Mouse (Mus musculus) midbrain, embryonic 12.5 days (tissue): ENCODE data around the gene Fgfr2. TPM values are rescaled to one million over a fixed set of nuclear protein-coding genes. Genes with fewer than 3 reads are reported as not detected.

Experiments
- ATAC-seq: fragments of 200-750 bp; cut with Nextera tagmentation; 2 replicates; pipeline ENCODE4 v1.8.0; 2017; ENCODE audit warnings: low read depth, moderate TSS enrichment, moderate library complexity; ENCODE audit not compliant: low FRiP score
- H3K27ac ChIP-seq: fragments of 300-500 bp; sonication (generic); replicated peaks from 2 replicates; pipeline ENCODE4 v1.5.1; 2016; ENCODE audit warnings: mild to moderate bottlenecking
- H3K27me3 ChIP-seq: fragments of 300-500 bp; sonication (generic); 2 replicates; pipeline ENCODE4 v1.6.1; 2016; ENCODE audit warnings: mild to moderate bottlenecking
- H3K36me3 ChIP-seq: fragments of 300-500 bp; sonication (generic); 2 replicates; pipeline ENCODE4 v1.6.1; 2016
- H3K4me1 ChIP-seq: fragments of 300-500 bp; sonication (generic); 2 replicates; pipeline ENCODE4 v1.6.1; 2016
- H3K4me2 ChIP-seq: fragments of 300-500 bp; sonication (generic); replicated peaks from 2 replicates; pipeline ENCODE4 v1.6.1; 2016; ENCODE audit warnings: mild to moderate bottlenecking, moderate library complexity
- H3K4me3 ChIP-seq: fragments of 300-500 bp; sonication (generic); 2 replicates; pipeline ENCODE4 v1.5.1; 2016; ENCODE audit warnings: mild to moderate bottlenecking
- H3K9ac ChIP-seq: fragments of 300-500 bp; sonication (generic); replicated peaks from 2 replicates; pipeline ENCODE4 v1.6.1; 2016; ENCODE audit warnings: mild to moderate bottlenecking, moderate library complexity
- H3K9me3 ChIP-seq: fragments of 300-500 bp; sonication (generic); 2 replicates; pipeline ENCODE4 v1.6.1; 2016; ENCODE audit warnings: mild to moderate bottlenecking
- WGBS: fragments of 180-500 bp; shearing (Covaris S2); methylation state at CpG from one replicate; pipeline ENCODE4 v1.1.7; 2016; 5-methylcytosine and 5-hydroxymethylcytosine counted together
- polyA plus RNA-seq: library from polyadenylated mRNA; unstranded; fragments of >200 nt; fragmentation: Nextera tagmentation; extraction: Ambion mirVana; gene quantifications from 2 replicates; pipeline ENCODE4 v1.2.1, GENCODE M21; 2016

Fgfr2 gene
- polyA plus RNA-seq, 1 experiment from 2014 or later = 96.5 TPM

DNA sequence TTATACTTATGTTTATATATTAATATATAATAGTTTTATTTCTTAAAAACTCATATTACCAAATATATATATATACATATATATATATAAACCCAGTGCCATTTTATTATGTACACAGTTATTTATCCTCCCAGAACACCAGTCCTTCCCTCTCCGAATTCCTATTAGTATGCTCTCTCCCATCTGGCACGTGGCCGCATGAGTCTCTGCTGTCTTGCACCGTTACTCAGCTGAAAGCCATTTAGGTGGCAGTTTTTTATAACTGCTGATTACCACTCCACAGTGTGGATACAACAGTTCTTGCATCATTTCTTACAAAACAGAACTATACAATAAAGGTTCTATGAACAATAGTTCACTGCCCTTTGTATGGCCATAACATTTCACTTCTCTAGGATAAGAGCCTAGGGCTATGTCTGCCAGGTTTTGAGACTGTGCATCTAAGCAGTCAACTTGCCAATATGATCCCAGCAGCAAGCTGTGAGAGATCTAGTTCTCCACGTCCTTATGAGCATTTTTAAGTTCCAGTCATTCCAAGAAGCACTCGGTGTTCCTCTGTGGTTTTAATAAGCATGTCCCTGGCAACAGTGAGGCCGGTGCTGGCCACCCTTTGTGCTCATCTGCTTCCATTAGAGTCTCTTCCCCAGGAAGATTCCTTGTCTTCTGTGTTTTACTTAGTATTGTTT lies 1777.2 kb downstream of the Fgfr2 start:
- 75% methylated on average over 7 of the region's 7 CpGs for WGBS
- H3K27me3 ChIP-seq = no peaks in the 10 kb centered on the region
- H3K36me3 ChIP-seq = peaks cover 58% of the 10 kb centered on the region
- H3K9ac ChIP-seq = no peak overlapping the region
- H3K4me1 ChIP-seq = no peaks in the 10 kb centered on the region
- no peak overlapping the region for H3K4me3 ChIP-seq
- no peak overlapping the region for H3K27ac ChIP-seq
- H3K4me2 ChIP-seq = no peak overlapping the region
- no peaks in the 10 kb centered on the region for H3K9me3 ChIP-seq
- ATAC-seq = no peak

DNA sequence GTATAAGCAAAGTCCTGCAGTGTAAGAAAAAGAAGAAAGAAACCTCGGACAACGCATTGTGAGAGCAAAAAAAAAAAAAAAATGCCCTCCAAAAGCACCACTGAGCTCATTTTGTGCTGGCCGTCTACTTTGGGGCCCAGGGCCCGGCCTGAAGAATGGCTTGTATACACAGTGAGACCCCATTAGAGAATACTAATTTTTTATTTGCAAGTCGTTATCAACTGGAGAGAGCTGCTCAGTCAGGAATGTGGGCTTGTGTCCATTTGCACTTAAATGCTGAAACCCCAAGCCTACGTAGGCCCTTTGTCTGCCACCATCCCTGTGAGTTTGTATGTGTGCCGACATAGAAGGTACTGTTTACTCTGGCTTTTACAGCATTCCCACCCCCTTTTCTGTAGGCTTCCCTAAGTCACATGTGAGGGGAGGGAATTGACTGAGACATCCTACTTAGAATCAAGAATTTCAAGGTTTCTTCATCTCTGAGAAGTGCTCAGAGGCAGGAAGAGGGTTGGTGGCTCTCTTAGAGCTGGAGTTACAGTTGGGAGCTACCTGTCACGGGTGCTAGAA lies 1785.6 kb downstream of the Fgfr2 start:
- Histone ChIP-seq H3K4me3 (no peak overlapping the region), H3K9me3 (no peaks in the 10 kb centered on the region), H3K4me1 (peaks cover 9% of the 10 kb centered on the region; the same call in 1 of the 2 replicates), H3K27me3 (no peaks in the 10 kb centered on the region), H3K4me2 (no peak overlapping the region), H3K27ac (peak overlapping the region; percentile 54), H3K9ac (no peak overlapping the region), H3K36me3 (peaks cover 19% of the 10 kb centered on the region)
- ATAC-seq = peak; percentile 54; the same call in 1 of the 2 replicates
- WGBS = 34% methylated on average over 8 of the region's 8 CpGs

DNA sequence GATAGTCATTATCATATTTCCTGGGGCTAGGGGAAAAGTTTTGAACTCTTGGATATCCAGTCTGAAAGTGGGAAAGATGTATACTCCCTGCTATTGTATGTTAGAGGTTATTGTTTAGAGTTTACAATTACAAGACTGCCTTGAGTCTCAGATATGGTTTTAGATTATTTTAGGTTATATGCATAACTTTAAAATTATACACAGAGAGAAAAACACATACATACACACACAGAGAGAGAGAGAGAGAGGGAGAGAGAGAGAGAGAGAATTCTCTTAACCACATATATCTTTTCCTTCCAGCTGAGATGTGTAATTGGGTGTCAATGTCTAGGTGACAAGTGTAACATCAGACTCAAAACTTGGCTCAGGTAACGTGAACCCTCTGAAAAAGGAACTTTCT lies 1789.6 kb downstream of the Fgfr2 start, which contains the start of gene Fam24a:
TSS of gene Fam24a (plus strand) at position 301 of the 400 bp plus-strand sequence.
- ATAC-seq = no peak
- no peaks in the 10 kb centered on the region for H3K36me3 ChIP-seq

DNA sequence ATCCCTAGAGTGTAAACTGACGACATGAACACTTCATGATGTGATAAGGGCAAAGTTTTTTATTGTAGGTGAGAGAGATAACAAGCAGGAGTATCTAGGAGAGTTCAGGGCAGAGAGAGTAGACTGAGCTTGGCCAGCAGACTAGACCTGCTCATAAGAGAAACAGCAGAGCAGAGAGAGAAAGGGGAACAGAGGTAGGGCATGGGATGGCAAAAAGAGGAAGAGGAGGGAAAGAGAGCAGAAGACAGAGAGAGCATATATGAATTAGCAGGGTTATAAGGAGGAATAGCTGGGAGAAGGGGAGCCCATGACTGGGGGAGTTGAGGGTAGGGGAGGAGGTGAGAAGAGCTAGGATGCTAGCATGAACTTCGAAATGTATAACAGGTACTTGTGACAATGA lies 1791.5 kb downstream of the Fgfr2 start:
- Histone ChIP-seq H3K36me3 (no peaks in the 10 kb centered on the region), H3K9ac (no peak overlapping the region), H3K27me3 (no peaks in the 10 kb centered on the region), H3K9me3 (no peaks in the 10 kb centered on the region), H3K4me3 (no peak overlapping the region), H3K27ac (no peak overlapping the region), H3K4me2 (no peak overlapping the region), H3K4me1 (no peaks in the 10 kb centered on the region)
- 78% methylated on average over 2 of the region's 2 CpGs for WGBS
- ATAC-seq = no peak

More for the DNA sequence above, 1789.6 kb downstream of the Fgfr2 start, which contains the start of gene Fam24a:
- Histone ChIP-seq H3K9me3 (no peaks in the 10 kb centered on the region), H3K27ac (no peak within 1 kb of the TSS), H3K4me3 (no peak within 1 kb of the TSS), H3K27me3 (no peaks in the 10 kb centered on the region), H3K4me2 (no peak within 1 kb of the TSS), H3K4me1 (peaks cover 9% of the 10 kb centered on the region; the same call in 1 of the 2 replicates), H3K9ac (no peak within 1 kb of the TSS)
- 51% methylated on average over 1 of the region's 1 CpGs for WGBS

DNA sequence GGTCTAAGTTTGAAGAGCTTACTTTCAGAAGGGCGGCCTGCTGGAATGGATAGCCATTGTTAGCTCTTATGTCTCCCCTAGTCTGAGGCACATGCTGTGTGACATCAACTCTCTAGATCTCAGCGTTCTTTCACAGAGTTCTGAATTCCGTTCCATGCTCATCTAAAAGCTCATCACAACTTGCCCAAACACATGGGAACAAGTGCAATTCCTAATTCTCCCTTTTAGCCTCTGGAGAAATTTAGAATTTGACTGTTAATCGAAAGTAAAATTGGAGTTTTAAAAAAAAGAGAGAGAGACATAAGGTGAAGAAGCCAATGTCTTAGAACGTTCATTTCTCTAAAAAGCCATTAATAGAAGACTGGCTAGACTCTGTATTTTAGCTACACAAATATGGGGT lies 1793.7 kb downstream of the Fgfr2 start, which contains the start of gene Fam24b:
TSS of gene Fam24b (minus strand) at position 101 of the 400 bp plus-strand sequence.
- Histone ChIP-seq H3K36me3 (no peaks in the 10 kb centered on the region), H3K4me2 (no peak within 1 kb of the TSS), H3K4me1 (no peaks in the 10 kb centered on the region), H3K4me3 (no peak within 1 kb of the TSS), H3K9ac (no peak within 1 kb of the TSS), H3K27me3 (no peaks in the 10 kb centered on the region), H3K27ac (no peak within 1 kb of the TSS), H3K9me3 (no peaks in the 10 kb centered on the region)
- 96% methylated on average over 5 of the region's 5 CpGs for WGBS
- ATAC-seq = no peak

DNA sequence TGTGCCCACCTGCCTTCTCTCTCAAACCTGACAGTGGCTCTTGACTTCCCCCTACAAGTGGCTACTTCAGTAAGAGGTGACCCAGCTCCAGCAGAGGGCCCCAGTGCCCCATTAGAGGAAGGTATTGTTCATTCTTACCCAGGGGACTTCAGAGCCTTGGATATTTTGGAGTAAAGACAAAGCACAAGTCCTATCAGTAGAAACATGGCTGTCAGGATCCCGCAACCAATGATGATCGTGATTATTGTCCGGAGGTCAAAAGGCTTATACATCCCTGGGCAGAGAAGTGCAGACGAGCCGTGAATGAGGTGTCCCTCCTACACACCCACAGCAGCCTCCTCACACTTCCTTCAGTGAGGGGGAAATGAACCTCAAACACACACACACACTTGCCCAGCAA lies 1796.1 kb downstream of the Fgfr2 start:
- Histone ChIP-seq H3K27me3 (no peaks in the 10 kb centered on the region), H3K9ac (no peak overlapping the region), H3K36me3 (no peaks in the 10 kb centered on the region), H3K4me3 (no peak overlapping the region), H3K4me1 (no peaks in the 10 kb centered on the region), H3K4me2 (no peak overlapping the region), H3K9me3 (no peaks in the 10 kb centered on the region), H3K27ac (no peak overlapping the region)
- WGBS = 87% methylated on average over 5 of the region's 5 CpGs
- no peak for ATAC-seq

DNA sequence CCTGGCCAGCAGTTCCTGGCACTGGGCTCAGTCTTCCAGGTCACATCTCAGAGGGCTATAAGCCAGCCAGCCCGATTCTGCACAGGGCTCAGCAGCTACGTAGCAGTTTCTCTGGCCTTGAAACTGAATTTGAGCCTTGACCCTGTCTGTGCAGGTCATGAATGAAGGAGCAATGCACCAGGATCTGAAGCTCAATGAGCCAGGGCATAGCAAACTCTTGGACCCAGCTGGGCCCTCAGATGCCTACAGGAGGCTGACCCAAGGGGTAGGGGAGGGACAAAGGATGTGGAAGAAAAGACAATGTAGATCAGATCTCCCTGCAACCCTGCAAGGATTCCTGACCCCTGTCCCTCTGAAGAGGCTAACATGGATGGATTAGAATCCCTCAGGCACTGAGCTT lies 1801.0 kb downstream of the Fgfr2 start, which contains the start of gene Cuzd1:
TSS of gene Cuzd1 (minus strand) at position 101 of the 400 bp plus-strand sequence.
- H3K9ac ChIP-seq = no peak within 1 kb of the TSS
- no peaks in the 10 kb centered on the region for H3K36me3 ChIP-seq
- WGBS = 76% methylated on average over 2 of the region's 2 CpGs
- H3K4me2 ChIP-seq = no peak within 1 kb of the TSS
- H3K4me1 ChIP-seq = no peaks in the 10 kb centered on the region
- no peaks in the 10 kb centered on the region for H3K27me3 ChIP-seq
- ATAC-seq = no peak
- H3K9me3 ChIP-seq = no peaks in the 10 kb centered on the region
- H3K27ac ChIP-seq = no peak within 1 kb of the TSS
- H3K4me3 ChIP-seq = no peak within 1 kb of the TSS

DNA sequence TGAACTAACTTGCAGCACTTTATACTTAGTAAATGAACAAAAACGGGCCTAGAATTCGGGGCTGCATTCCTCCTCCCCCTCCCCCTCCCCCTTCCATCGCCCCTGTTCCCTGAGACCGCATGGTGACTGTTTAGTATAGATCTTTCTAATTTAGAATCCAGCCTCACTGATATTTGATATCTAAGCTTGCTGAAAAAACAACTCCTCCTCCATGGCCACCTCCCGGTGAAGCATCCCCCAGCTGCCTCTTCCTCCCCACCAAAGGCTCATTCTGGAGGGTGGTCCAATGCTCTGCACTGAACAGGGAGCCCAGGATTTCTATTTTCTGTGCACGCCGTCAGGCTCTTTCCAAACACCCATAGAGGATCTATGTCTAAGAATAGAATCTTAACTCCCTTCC lies 1804.8 kb downstream of the Fgfr2 start:
- Histone ChIP-seq H3K27me3 (no peaks in the 10 kb centered on the region), H3K27ac (no peak overlapping the region), H3K4me3 (no peak overlapping the region), H3K4me2 (no peak overlapping the region), H3K36me3 (no peaks in the 10 kb centered on the region), H3K9me3 (no peaks in the 10 kb centered on the region), H3K9ac (no peak overlapping the region), H3K4me1 (no peaks in the 10 kb centered on the region)
- no peak for ATAC-seq
- WGBS = 88% methylated on average over 5 of the region's 7 CpGs

DNA sequence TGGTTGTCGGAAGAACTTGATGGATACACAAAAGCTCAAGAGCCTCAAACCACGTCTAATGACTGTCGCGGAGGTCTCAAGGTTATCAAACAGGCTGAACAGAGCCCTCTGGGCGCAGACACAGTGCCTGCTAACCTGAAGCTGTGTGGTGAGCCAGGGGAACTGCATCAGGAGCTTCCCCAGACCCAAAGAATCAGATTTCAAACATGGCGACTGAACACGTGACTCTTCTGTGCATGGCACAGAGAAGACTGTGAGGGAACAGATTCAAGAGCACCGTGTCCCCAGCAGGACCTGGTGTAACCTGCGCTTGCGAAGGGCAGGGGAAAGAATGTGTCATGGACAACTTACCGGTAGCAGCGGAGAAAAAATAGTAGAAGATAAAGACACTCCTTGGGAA lies 1805.6 kb downstream of the Fgfr2 start:
- no peaks in the 10 kb centered on the region for H3K4me1 ChIP-seq
- H3K4me2 ChIP-seq = no peak overlapping the region
- no peak overlapping the region for H3K4me3 ChIP-seq
- no peaks in the 10 kb centered on the region for H3K36me3 ChIP-seq
- no peak overlapping the region for H3K9ac ChIP-seq
- H3K27ac ChIP-seq = no peak overlapping the region
- 79% methylated on average over 12 of the region's 12 CpGs for WGBS
- ATAC-seq = no peak
- H3K9me3 ChIP-seq = no peaks in the 10 kb centered on the region
- H3K27me3 ChIP-seq = no peaks in the 10 kb centered on the region

DNA sequence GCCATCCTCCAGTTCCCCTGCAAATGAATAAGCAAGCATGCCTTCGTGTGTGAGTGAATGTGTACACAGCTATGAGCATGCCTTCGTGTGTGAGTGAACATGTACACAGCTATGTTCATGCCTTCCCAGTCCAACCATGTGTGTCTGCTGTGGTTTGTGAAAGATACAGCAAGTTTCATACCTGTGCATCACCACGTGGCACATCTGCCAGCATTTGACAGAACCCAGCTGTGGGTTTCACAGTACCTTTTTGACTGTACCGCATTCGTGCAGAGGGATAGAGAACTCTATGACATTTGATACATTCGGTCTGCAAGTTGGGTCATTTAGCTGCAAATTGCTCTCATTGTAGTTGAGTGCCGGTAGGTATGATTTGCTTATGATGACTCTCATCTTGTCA lies 1808.7 kb downstream of the Fgfr2 start:
- no peaks in the 10 kb centered on the region for H3K36me3 ChIP-seq
- H3K4me2 ChIP-seq = no peak overlapping the region
- no peaks in the 10 kb centered on the region for H3K27me3 ChIP-seq
- H3K4me1 ChIP-seq = no peaks in the 10 kb centered on the region
- no peak overlapping the region for H3K4me3 ChIP-seq
- no peak overlapping the region for H3K9ac ChIP-seq
- 87% methylated on average over 7 of the region's 7 CpGs for whole genome bisulfite sequencing
- no peak for ATAC-seq
- H3K27ac ChIP-seq = no peak overlapping the region
- H3K9me3 ChIP-seq = no peaks in the 10 kb centered on the region

DNA sequence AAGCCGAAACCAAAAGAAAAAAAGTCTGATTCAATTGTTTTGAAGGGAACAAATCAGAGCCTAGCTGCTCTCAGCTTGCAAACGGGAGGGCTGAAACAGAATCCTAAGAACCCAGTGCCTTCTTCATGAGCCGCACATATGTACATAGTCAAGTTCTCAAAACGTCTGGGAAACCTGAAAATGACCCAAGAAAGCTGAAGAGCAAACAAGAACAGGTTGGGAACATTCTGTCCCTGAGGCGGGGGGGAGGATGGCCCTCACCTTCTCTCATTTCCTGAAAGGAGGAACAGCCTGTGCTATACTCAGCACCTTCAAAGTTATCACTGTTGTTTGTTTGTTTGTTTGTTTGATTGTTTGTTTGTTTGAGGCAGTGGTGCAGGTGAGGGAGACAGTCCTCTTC lies 1816.4 kb downstream of the Fgfr2 start:
- no peak overlapping the region for H3K27ac ChIP-seq
- H3K4me2 ChIP-seq = no peak overlapping the region
- ATAC-seq = no peak
- H3K4me3 ChIP-seq = no peak overlapping the region
- H3K4me1 ChIP-seq = no peaks in the 10 kb centered on the region
- no peaks in the 10 kb centered on the region for H3K27me3 ChIP-seq
- H3K9me3 ChIP-seq = no peaks in the 10 kb centered on the region
- 76% methylated on average over 5 of the region's 5 CpGs for WGBS
- H3K9ac ChIP-seq = no peak overlapping the region
- H3K36me3 ChIP-seq = no peaks in the 10 kb centered on the region

DNA sequence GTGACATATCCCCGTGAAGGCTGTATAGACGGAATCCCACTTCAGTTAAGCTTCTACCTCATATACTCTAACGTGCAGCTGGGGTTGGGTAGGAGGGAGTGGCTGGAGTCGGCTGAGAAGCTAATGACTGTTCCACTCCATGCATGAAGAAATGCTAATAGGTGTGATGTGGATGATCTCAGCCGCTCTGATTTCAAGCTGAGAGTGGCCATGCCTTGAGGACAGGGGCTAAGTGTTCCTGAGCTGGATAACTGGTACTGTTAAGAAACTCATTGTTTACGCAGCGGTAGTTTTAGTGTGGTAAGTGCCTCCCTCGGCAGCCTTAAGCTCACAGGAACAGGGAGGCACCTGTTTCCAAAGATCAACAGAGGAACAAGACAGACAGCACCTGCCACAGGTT lies 1819.8 kb downstream of the Fgfr2 start:
- Histone ChIP-seq H3K27ac (no peak overlapping the region), H3K4me1 (no peaks in the 10 kb centered on the region), H3K27me3 (no peaks in the 10 kb centered on the region), H3K36me3 (no peaks in the 10 kb centered on the region), H3K4me2 (no peak overlapping the region), H3K4me3 (no peak overlapping the region), H3K9ac (no peak overlapping the region), H3K9me3 (no peaks in the 10 kb centered on the region)
- no peak for ATAC-seq
- WGBS = 83% methylated on average over 8 of the region's 8 CpGs
